Mouse (Mus musculus) heart, adult 2 months (tissue): ENCODE data around the gene Eml1. TPM values are rescaled to one million over a fixed set of nuclear protein-coding genes. Genes with fewer than 3 reads are reported as not detected.
A peak's percentile ranks its signal among the peaks of the same experiment; 100 is the strongest.

Experiments used
- DNase-seq, 2 experiments: peaks; one replicate each; pipeline ENCODE4 v3.0.0; 2021
- H3K27ac ChIP-seq: fragments of 200-600 bp; 2 replicates; pipeline ENCODE4 v1.8.1; 2022
- H3K27me3 ChIP-seq: fragments of 200-500 bp; 2 replicates; pipeline ENCODE4 v1.6.1; 2012; ENCODE audit warnings: mild to moderate bottlenecking, low read length, inconsistent platforms, mixed read lengths; ENCODE audit not compliant: control insufficient read depth, insufficient read depth
- H3K36me3 ChIP-seq: fragments of 200-500 bp; 2 replicates; pipeline ENCODE4 v1.6.1; 2012; ENCODE audit warnings: low read length, inconsistent platforms; ENCODE audit not compliant: control insufficient read depth, insufficient read depth
- H3K4me1 ChIP-seq: fragments of 200-500 bp; 2 replicates; pipeline ENCODE4 v1.6.1; 2011; ENCODE audit warnings: low read length; ENCODE audit not compliant: control insufficient read depth, insufficient read depth
- H3K4me3 ChIP-seq: fragments of 200-600 bp; 2 replicates; pipeline ENCODE4 v1.8.1; 2022
- H3K79me2 ChIP-seq: fragments of 200-500 bp; replicated peaks from 2 replicates; pipeline ENCODE4 v1.6.1; 2012; ENCODE audit warnings: mild to moderate bottlenecking, inconsistent platforms, low read length, moderate library complexity, mixed read lengths; ENCODE audit not compliant: control insufficient read depth, insufficient read depth
- H3K9ac ChIP-seq: fragments of 200-500 bp; 2 replicates; pipeline ENCODE4 v1.6.1; 2012; ENCODE audit warnings: low read depth, mild to moderate bottlenecking, control low read depth, inconsistent platforms, low read length, mixed read lengths
- CTCF ChIP-seq: fragments of 200-600 bp; IDR thresholded peaks from 2 replicates; pipeline ENCODE4 v1.8.1; 2022; ENCODE audit warnings: antibody characterized with exemption, mild to moderate bottlenecking, moderate library complexity
- EP300 ChIP-seq: fragments of 200-500 bp; IDR thresholded peaks from 2 replicates; pipeline ENCODE4 v1.6.1; 2011; ENCODE audit warnings: low read depth, low read length, control low read depth; ENCODE audit not compliant: insufficient read depth
- POLR2A ChIP-seq: fragments of 200-500 bp; IDR thresholded peaks from 2 replicates; pipeline ENCODE4 v1.6.1; 2011; ENCODE audit warnings: mild to moderate bottlenecking, low read depth, low read length, control low read depth; ENCODE audit not compliant: insufficient read depth
- WGBS: fragments of 180-500 bp; shearing (Covaris S2); methylation state at CpG from one replicate; pipeline ENCODE4 v1.1.7; 2018; 5-methylcytosine and 5-hydroxymethylcytosine counted together
- intact Hi-C: fragments of 180-260 bp; cut with DNase I; formaldehyde crosslinking; loops from one replicate; pipeline ENCODE4 v1.15.1; 2025
- polyA plus RNA-seq: library from polyadenylated mRNA; depleted of rRNA; stranded (reverse); fragments of >200 nt; gene quantifications from 2 replicates; pipeline ENCODE4 v1.2.3, GENCODE M21; 2012
- total RNA-seq, 2 experiments: library from RNA; stranded (reverse); gene quantifications; 2 replicates each; pipeline ENCODE4 v1.2.3; 2021

Eml1 gene
- total and polyA plus RNA-seq, 3 experiments: 68.7 to 84.7 (median 73.5) TPM

DNA sequence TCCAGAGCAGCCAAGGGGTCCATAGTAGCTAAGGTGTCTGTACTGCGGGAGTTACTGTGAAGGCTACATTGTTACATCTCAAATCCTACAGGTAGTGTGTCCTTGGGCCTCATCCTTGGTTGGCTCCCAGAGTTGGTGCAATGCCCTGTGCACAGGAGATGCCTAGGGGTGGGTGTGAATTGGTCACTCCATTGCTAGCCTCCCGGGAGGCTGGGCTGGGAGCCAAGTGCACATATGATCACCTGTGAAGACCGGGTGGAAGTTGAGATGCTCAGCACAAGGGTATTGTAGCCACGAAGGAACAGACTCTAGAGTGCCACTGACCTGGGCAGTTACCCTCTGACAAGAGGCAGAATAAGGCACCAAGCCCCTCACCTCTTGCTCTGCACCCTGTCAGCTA, 22.3 kb downstream of the Eml1 start:
- TF ChIP-seq EP300 (no peak), POLR2A (no peak), CTCF (no peak)
- H3K27ac ChIP-seq: peak overlapping the region; percentile 83
- DNase-seq: no peak
- WGBS: 32% methylated on average over 4 of the region's 4 CpGs
- no peak overlapping the region for H3K4me3 ChIP-seq
- intact Hi-C loops: loop anchor here (2.0 kb wide), 1 partner anchor 22 kb away; the partner anchor contains the start of gene Eml1
- peaks cover 16% of the 10 kb centered on the region for H3K4me1 ChIP-seq
- H3K79me2 ChIP-seq: no peaks in the 10 kb centered on the region
- H3K27me3 ChIP-seq: no peaks in the 10 kb centered on the region
- no peaks in the 10 kb centered on the region for H3K36me3 ChIP-seq
- H3K9ac ChIP-seq: peak overlapping the region; percentile 7; the same call in 1 of the 2 replicates

DNA sequence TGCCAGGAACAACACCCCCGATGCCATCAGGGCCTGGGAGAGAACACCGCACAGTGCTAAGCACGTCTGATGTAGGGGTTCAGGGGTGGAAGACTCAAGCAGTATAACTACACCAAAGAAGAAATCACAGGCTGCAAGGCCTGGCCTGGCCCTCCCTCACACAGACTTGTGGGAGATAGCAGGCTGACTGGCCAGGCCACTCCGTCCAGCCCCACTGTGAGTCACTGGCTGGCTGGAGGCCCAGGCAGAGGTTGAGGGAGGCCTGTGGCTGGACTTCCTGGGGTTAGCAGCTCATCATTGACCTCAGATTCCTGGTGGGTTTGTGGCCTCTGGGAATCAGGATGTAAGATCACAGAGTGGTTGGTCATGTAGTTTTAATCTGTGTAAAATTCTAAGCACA, 22.9 kb downstream of the Eml1 start:
- no peaks in the 10 kb centered on the region for H3K36me3 ChIP-seq
- H3K79me2 ChIP-seq: no peaks in the 10 kb centered on the region
- peak overlapping the region; percentile 83 for H3K27ac ChIP-seq
- no peak overlapping the region for H3K4me3 ChIP-seq
- peak; percentile 93 to 94 for DNase-seq
- WGBS: 20% methylated on average over 4 of the region's 4 CpGs
- peaks cover 16% of the 10 kb centered on the region for H3K4me1 ChIP-seq
- intact Hi-C loops: loop anchor here (2.0 kb wide), 1 partner anchor 23 kb away; the partner anchor contains the start of gene Eml1
- no peaks in the 10 kb centered on the region for H3K27me3 ChIP-seq
- TF ChIP-seq CTCF: no peak
- peak; percentile 37; the same call in 1 of the 2 replicates for TF ChIP-seq POLR2A
- TF ChIP-seq EP300: peak; percentile 60; the same call in 1 of the 2 replicates
- H3K9ac ChIP-seq: peak overlapping the region; percentile 56; the same call in 1 of the 2 replicates

- no peak for DNase-seq
- Histone ChIP-seq H3K27ac (no peak overlapping the region), H3K36me3 (no peaks in the 10 kb centered on the region), H3K27me3 (no peaks in the 10 kb centered on the region), H3K79me2 (no peaks in the 10 kb centered on the region), H3K4me3 (no peak overlapping the region), H3K4me1 (peaks cover 18% of the 10 kb centered on the region), H3K9ac (no peak overlapping the region)
- TF ChIP-seq POLR2A (no peak), EP300 (no peak), CTCF (no peak)
- WGBS: 92% methylated on average over 17 of the region's 17 CpGs
- intact Hi-C loops: no loop called here
These were observed 24.0 kb downstream of the Eml1 start for GRCm38 (mm10) chr12:108394534-108395284.

DNA sequence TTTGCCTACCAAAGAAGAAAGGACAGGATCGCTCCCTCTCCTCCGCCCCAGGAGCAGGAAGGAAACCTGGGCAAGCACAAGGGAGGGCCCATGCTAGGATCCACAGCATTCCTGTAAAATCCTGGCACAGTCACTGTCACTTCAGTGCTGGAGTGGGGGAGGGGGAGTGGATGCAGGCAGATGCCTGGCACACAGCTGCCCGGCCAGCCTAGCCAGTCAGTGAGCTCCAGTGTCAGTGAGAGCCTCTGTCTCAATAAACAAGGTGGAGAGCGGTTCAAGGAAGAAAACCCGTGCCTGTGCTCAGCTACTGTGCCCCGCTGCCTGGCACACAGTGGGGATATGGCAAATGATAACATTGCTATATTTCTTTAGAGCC, 24.5 kb downstream of the Eml1 start:
- H3K4me1 ChIP-seq: peaks cover 18% of the 10 kb centered on the region
- H3K27ac ChIP-seq: no peak overlapping the region
- no peak for DNase-seq
- no peak for TF ChIP-seq POLR2A
- TF ChIP-seq CTCF: no peak
- no peak for TF ChIP-seq EP300
- 84% methylated on average over 6 of the region's 6 CpGs for WGBS
- H3K27me3 ChIP-seq: no peaks in the 10 kb centered on the region
- intact Hi-C loops: no loop called here
- no peaks in the 10 kb centered on the region for H3K79me2 ChIP-seq
- H3K36me3 ChIP-seq: no peaks in the 10 kb centered on the region
- no peak overlapping the region for H3K4me3 ChIP-seq
- H3K9ac ChIP-seq: no peak overlapping the region

- intact Hi-C loops: loop anchor here (2.0 kb wide), 1 partner anchor 26 kb away; no protein-coding TSS in a partner anchor
- WGBS: 88% methylated on average over 11 of the region's 11 CpGs
- H3K27me3 ChIP-seq: no peaks in the 10 kb centered on the region
These were observed 25.6 kb downstream of the Eml1 start for GRCm38 (mm10) chr12:108396081-108396947.

More at GRCm38 (mm10) chr12:108396081-108396947, 25.6 kb downstream of the Eml1 start:
- Histone ChIP-seq H3K36me3 (no peaks in the 10 kb centered on the region), H3K79me2 (no peaks in the 10 kb centered on the region), H3K4me3 (no peak overlapping the region), H3K27ac (no peak overlapping the region), H3K9ac (no peak overlapping the region), H3K4me1 (peaks cover 18% of the 10 kb centered on the region)
- no peak for TF ChIP-seq POLR2A
- no peak for TF ChIP-seq EP300
- TF ChIP-seq CTCF: no peak
- no peak for DNase-seq
